Mouse (Mus musculus): Measurements from ENCODE around the gene Gm14435. TPM values are rescaled to one million over a fixed set of nuclear protein-coding genes. Genes with fewer than 3 reads are reported as not detected.
"Not testable (repeated sequence)": the region's sequence is repeated elsewhere in the genome, so short reads cannot be mapped to it uniquely, and the experiment has no call there.

The Gm14435 gene
- polyA plus RNA-seq (2016; fragmentation: Nextera tagmentation; extraction: Ambion mirVana) = 4.4 and 5.6 TPM in 2 replicates

DNA sequence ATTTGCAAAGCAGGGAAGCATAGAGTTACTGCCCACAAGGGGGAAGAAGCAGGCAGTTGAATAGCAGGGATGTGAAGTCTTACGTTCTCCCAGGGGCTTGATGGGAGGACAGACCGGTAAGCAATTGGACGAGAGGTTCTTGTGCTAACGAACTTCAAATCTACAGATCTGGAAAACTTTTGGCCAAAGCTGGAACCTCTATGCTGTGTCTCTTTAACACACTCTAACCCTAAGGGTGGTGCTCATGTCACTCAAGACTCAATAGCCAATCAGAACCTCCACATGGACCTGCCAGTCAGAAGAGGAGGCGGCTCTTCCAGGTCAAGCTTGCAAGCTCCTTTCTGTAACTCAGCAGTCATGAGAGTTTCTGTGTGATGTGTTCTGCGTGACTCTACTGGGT, at the start of gene Gm14435:
TSS of gene Gm14435 (plus strand) at position 301 of the 400 bp plus-strand sequence.
- no CpG with 5 or more reads among the region's 6 CpGs for WGBS (ENCODE audit: insufficient replicate concordance)
- not testable (repeated sequence) for H3K9me3 ChIP-seq (replicated peaks); H3K36me3 ChIP-seq; H3K4me3 ChIP-seq; ATAC-seq; H3K27ac ChIP-seq; H3K27me3 ChIP-seq (replicated peaks); H3K9ac ChIP-seq; H3K4me1 ChIP-seq; H3K4me2 ChIP-seq

Other genes starting within 250 kb of the Gm14435 start
- 10.2 and 10.7 TPM in 2 replicates for gene 2210418O10Rik, start 197.0 kb upstream of the Gm14435 start, polyA plus RNA-seq (2016; fragmentation: Nextera tagmentation; extraction: Ambion mirVana)
- not detected in 2 replicates for gene Gm11009, start 104.1 kb upstream of the Gm14435 start, polyA plus RNA-seq (2016; fragmentation: Nextera tagmentation; extraction: Ambion mirVana)
- gene Gm14434, start 63.2 kb downstream of the Gm14435 start, polyA plus RNA-seq (2016; fragmentation: Nextera tagmentation; extraction: Ambion mirVana) = 1.1 and 1.5 TPM in 2 replicates
- not detected in 2 replicates for gene Zfp967, start 97.5 kb downstream of the Gm14435 start, polyA plus RNA-seq (2016; fragmentation: Nextera tagmentation; extraction: Ambion mirVana)
- gene Gm14308, start 212.8 kb downstream of the Gm14435 start, polyA plus RNA-seq (2016; fragmentation: Nextera tagmentation; extraction: Ambion mirVana) = 3.8 and 5.3 TPM in 2 replicates
- gene Zfp973, start 246.9 kb downstream of the Gm14435 start, polyA plus RNA-seq (2016; fragmentation: Nextera tagmentation; extraction: Ambion mirVana) = 3.9 and 4.0 TPM in 2 replicates

All from liver, embryonic 12.5 days (tissue).